Mouse (Mus musculus) lung, postnatal 10 days (tissue): ENCODE measurements at regions not wholly inside any gene's neighbourhood (a gene's known extent, or its start where the extent isn't known, plus 50 kb on each side); places are given as distances from the start of the nearest gene placed in this dataset.
"Not testable (repeated sequence)": the region's sequence is repeated elsewhere in the genome, so short reads cannot be mapped to it uniquely, and the experiment has no call there.

ENCODE experiments used
- DNase-seq: peaks from one replicate; pipeline ENCODE4 v3.0.0; 2021

DNA sequence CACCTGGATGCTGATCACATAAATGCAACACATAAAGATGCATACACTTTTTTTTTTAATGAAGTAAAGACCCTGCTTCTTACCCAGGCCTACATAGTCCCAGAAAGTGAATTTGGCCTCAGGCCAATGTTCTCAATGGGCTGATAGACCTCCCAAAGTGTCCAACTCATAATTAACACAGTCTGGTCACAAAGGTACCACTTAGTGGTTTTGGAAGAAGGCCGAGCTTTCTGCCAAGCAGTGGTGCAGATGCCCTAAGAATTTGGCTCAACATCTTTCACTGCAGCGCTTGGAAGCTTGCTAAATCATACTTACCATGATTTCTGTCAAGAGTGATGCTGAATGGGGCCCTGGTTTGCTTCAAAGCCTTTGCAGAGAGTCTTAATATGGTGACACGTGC is 706.4 kb upstream of the Rag2 start:
- DNase-seq = no peak

DNA sequence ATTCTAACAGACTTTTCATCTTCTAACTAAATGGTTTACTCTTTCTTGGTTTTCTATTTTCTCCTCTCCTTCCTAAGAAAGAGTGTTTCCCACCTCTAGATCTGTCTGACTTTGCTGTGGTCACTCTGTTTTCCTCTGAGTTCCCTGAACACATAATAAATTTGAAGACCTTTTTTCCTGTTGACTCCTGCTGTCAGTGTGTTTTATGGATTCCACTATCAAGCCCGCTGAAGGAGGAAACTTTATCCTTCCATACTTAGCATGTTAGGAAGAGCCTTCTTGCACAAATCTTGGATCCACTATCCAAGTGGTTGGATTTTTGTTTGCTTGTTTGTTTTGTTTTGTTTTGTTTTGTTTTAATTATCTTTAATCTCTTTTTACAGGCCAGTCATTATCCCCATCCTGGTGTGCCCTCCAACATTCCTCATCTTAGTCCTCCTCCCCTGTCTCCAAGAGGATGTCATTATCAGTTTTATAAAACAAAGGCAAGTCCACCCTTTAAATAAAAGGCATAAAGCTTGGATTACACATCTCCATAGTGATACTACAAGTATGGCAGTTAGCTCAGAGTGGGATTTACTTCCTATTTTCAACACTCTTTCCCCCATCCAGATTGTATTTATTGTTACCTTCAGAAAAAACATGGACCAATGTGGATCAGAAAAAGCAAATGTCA is 704.8 kb upstream of the Rag2 start:
- DNase-seq = no peak

GRCm38 (mm10) chr2:100948632-100949031 is 675.9 kb upstream of the Rag2 start:
- DNase-seq = not testable (repeated sequence)

- DNase-seq = no peak
Measured at GRCm38 (mm10) chr2:100959412-100959811, 665.1 kb upstream of the Rag2 start.

DNA sequence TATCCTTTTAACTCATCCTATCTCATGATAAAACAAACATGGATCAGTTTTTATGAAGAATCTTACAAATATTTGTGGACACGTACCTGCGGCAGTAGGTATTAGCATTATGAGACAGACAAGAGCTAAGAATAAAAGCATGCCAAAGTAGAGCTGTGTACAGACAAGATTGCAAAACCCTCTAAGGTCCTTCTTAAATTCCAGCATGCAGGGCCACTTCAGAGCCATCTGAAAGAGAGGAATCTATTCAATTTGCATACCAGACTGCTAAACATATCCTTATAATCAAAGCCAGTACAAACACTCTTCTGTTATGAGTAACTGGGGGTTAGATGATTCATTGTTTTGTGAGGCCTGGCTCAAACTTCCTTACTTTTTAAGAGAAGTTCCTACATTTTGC is 659.9 kb upstream of the Rag2 start:
- no peak for DNase-seq

GRCm38 (mm10) chr2:100977202-100977601 is 647.3 kb upstream of the Rag2 start:
- DNase-seq = no peak

DNA sequence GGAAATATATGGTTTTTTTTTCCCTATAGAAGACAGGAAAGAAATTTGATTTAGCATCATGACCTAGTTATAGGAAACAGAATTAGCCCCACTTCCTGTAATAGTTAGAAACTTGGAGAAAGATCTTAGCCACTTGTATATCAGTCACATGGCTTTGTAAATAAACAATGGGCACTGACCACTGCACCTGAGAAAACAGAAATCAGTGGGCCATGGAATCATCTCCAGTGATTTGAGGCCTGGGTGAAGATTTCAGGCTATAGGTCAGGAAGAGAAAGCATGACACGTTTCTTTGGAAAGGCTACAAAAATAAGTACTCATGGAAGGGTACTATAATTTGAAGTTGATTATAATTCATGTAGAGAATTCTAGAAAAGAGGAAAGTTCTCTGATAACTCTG is 642.2 kb upstream of the Rag2 start:
- DNase-seq = no peak

DNA sequence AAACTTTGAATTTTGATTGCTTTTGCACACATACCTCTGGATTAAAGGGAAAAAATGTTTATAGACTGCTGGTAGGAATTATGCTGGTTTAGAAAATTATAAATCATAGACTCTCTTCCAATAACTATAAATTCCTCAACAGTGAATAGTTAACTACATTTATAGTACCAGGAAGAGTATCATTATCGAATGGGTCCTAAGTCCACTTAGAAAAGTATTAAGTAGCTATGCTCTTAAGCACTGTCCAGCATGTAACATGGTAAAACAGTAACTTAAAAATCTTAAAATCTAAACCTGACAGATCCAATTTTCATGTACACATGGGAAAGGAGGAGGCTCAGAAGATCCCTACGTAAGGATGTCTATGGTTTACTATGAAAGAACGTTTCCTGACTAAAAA is 609.2 kb upstream of the Rag2 start:
- no peak for DNase-seq

DNA sequence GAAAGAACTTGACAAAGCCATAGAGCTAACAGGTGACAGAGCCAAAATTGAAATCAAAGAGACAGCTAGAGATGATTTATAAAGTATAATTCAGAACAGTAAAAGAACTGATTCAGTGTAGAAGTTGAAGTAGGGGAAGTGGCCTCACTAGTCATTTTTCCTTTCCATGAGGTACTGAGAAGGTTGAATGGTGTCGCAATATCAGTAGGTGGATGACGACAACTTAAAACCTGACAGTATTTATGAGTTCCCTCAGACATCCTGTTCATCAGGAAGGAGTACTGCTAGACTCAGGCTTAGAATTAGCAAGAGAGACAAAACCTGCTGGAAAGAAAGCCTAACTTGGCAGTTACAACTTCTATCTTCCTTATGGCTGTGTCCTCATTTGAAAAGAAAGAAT is 605.1 kb upstream of the Rag2 start:
- no peak for DNase-seq

DNA sequence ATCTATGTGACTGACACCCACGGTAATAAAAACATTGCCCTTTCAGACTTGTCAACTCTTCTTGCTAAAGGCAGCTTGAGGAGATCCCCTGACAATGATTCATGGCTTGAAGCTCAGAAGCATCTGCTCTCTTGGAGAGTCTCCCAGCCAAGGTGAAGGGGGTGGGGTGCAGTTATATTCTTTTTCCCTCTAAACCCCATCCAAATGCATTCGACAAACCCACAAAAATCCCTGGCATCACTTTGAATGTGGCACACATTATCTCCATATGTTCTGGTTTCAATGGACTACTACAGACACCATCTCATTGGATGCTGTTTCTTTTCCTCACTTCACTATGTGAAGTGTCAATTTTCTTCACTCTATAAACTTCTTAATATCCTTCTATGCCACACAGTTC is 603.0 kb upstream of the Rag2 start:
- DNase-seq = no peak

- DNase-seq = no peak
Measured at GRCm38 (mm10) chr2:101043050-101043449, 581.5 kb upstream of the Rag2 start.

DNA sequence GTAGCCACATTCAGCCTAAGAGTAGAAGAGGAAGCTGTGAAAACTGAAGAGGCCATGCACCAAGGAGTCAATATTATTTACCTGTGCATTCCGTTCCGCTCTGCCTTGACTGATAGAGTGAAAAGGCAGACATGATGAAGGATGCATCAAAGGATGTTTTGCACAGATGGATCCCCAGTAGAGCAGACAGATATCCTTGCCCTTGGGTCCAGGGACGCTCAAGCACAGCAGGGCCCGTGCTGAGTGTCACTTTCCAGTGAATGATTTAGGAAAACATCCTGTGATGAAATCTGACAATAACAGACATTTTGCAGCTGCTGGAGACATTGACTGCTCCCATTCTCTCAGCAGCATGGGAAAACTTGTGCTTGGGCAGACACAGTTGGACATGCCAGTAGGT is 561.6 kb upstream of the Rag2 start:
- DNase-seq = no peak

DNA sequence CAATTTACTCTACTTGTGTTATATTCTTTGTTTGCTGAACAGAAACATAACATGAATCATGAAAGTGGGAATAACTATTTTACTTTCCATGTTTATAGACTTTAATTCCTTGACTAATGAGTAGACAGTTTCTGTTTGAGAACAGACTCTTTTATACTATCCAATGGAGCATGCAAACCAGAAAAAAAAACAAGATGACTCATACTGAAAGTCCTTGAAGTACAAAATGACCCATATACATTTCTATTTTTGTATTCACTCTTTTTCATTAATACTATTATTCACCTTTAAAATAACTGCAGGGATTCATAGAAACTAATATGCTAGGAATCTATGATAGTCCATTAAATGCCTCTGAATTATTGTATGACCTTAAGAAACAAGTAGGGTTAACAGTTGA is 549.5 kb upstream of the Rag2 start:
- DNase-seq = no peak

- DNase-seq = no peak
Measured at GRCm38 (mm10) chr2:101080231-101080630, 544.3 kb upstream of the Rag2 start.

DNA sequence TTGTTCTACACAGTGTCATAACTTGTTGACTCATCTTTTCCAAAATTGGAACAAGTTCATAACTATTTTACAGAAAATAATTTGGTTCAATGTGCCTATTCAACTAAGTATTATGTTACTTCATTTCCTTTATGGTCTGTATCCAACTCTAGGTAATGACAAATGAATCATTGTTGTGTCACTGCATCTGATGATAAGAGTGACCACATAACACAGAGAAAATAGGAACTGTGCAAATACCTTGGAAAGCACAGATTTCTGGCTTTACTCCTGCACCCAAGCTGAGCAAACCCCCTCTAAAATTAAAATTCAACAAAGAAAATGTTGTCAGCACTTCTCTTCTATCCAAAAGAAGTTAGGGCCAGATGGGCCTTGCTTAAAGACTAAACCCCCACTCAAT is 540.7 kb upstream of the Rag2 start:
- DNase-seq = no peak

- no peak for DNase-seq
Measured at GRCm38 (mm10) chr2:101084648-101085047, 539.9 kb upstream of the Rag2 start.

DNA sequence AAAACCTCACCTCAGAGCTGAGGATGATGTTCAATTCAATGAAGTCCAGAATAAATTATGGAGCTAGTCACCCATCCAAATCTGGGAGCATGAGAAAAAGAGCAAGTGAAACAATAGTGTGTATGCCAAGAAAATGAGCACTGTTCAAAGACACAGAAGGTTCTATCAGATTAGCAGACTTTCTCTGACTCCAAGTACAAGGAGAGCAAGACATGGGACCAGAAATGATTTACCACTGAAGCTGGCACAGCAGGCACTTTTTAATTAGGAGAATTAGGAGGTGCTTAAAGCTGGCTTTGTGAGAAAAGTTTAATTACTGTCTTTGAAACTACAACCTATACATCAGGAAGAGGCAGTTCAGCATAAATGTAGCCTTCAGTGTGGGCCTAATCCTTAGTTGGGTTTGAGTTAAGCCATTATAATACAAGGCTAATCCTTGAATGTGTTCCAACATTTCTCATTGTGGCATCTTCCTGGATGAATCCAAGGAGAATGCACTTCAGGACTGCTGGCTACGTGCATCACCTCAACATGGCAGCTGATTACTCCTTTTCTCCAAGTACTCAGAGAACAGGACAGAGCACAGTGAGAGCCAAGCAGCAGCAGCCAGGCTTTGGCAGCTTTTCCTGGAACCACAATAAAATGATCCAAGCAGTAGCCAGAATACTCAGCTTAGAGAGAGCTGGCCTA is 517.2 kb upstream of the Rag2 start:
- no peak for DNase-seq

GRCm38 (mm10) chr2:101136867-101137266 is 487.7 kb upstream of the Rag2 start:
- DNase-seq = no peak

DNA sequence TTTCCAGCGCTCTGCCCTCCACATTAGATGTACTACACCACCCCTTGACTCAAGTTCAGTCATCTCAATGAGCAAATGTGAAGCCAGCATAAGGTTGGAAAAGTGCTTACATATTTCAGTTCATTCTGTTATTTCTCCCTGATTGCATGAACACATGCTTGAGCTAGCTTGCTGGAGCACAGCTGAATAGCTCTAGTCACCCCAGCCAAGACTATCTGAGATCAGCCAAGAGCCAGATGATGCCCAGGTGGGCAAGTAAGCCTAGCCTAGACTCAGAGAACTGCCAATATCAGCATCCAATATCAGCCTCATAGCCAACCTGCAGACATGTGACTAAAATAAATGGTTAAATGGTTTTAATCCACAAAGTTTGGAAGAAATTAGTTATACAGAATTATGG is 484.6 kb upstream of the Rag2 start:
- no peak for DNase-seq

GRCm38 (mm10) chr2:101156755-101157271 is 467.7 kb upstream of the Rag2 start:
- no peak for DNase-seq

DNA sequence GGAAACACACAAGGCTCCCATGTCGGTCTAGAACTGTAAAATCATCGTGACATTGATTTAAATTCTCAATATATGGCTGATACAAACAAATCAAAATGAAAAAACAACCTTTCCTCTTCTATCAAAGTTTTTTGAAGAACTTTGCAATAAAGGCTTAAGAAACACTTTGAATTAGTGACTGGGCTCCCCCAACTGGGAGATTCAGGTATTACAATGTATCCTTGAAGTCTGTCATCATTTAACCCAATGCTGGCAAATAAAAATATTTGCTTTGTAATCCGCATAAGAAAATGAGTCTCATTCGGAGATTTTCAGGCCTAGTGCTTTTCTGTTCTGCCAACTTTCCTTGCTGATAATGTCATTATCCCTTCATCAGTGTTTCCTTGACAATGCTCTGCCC is 465.2 kb upstream of the Rag2 start:
- peak; percentile 40 for DNase-seq

GRCm38 (mm10) chr2:101165942-101166341 is 458.6 kb upstream of the Rag2 start:
- DNase-seq = no peak

DNA sequence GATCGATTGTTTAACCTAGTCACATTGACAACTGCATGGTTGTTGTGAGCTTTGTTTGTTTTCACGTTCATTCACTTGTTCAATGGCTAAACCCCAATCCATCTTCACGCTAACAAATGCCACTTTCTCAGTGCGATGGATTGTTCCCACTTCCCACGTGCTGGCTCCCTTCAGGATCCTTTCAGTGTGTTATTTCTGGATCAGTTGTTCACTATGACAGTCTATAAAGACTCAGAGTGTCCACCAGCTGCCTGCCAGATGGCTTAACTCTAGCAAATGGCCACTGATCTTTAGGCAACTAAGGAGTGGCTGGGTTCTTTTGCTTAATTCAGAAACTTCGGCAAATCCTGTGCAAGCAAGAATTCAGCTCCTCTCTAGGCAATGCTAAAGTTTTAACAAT is 451.7 kb upstream of the Rag2 start:
- peak; percentile 14 for DNase-seq

DNA sequence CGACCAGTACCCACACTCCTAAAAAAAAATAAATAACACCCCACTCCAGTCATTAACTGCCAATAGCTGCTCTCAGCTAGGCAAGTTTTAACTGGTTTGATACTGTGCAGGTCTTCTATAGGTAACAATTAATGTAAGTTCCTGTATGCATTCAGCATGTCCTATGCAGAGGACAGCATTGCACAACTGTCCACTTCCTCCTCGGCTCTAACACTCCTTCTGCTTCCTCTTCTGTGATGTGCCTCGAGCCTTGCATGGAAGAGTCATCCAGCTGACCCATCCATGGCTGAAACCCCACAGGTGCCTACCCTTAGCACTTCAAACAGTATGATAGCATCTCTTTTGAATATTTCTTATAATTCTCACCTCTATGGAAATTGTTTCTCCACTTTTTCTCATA is 449.4 kb upstream of the Rag2 start:
- DNase-seq = no peak

GRCm38 (mm10) chr2:101206637-101207036 is 417.9 kb upstream of the Rag2 start:
- no peak for DNase-seq
